Comparison of ENCODE assay signal across 24 mouse cellular contexts in the genomic region with DNA sequence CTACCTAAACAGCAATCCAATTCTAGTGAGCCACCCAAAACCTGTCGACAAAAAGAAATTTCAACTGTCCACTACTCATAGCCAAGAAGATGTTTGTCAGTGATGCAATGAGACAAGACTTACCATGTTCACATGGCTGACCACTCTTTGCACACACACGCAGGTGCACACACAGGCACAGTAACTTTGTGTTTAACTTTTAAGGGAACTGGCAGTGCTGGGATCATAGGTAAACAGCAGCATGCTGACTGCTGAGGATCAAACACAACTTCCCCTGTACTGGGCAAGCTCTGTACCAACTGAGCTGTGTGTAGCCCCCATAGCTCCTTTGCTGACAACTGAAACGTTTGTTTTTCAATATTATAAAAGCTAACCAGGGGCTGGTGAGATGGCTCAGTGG. TPM values are rescaled to one million over a fixed set of nuclear protein-coding genes. Genes with fewer than 3 reads are reported as not detected.
"Had no signal": no experiment of that assay in that cellular context is flagged by ENCODE, and none has a peak within 500 bp of the region (broad histone marks: within the 10 kb centered on the region; RNA-seq: fewer than 3 reads in every experiment).

No protein-coding gene starts in this region.

- H3K4me2 ChIP-seq: lung, embryonic 14.5 days; midbrain, embryonic 12.5 days; neural tube, embryonic 13.5 days; neural tube, embryonic 15.5 days had no signal

- DNase-seq: lung, embryonic 14.5 days; lung, postnatal 10 days; lung, postnatal 4 days; midbrain, embryonic 14.5 days; retina, postnatal 1 day; right cerebral cortex, adult 18-20 months; right cerebral cortex, postnatal 25 days; right cerebral cortex, postnatal 4 days; spleen, adult 18-20 months; thymus, adult 18-20 months; thymus, postnatal 14 days; thymus, postnatal 36 days had no signal

- H3K9ac ChIP-seq: lung, embryonic 14.5 days; midbrain, embryonic 12.5 days; neural tube, embryonic 13.5 days; neural tube, embryonic 15.5 days had no signal

- H3K27me3 ChIP-seq: midbrain, embryonic 12.5 days; neural tube, embryonic 13.5 days; neural tube, embryonic 15.5 days had no signal

- H3K9me3 ChIP-seq: midbrain, embryonic 10.5 days; midbrain, embryonic 12.5 days; neural tube, embryonic 13.5 days; neural tube, embryonic 15.5 days had no signal

- H3K4me1 ChIP-seq: midbrain, embryonic 10.5 days; midbrain, embryonic 12.5 days had no signal

- H3K27ac ChIP-seq: midbrain, embryonic 10.5 days; midbrain, embryonic 12.5 days; neural tube, embryonic 13.5 days; neural tube, embryonic 15.5 days had no signal

- ATAC-seq: midbrain, embryonic 16.5 days had no signal

- H3K36me3 ChIP-seq: midbrain, embryonic 12.5 days; neural tube, embryonic 13.5 days; neural tube, embryonic 15.5 days had no signal

- H3K4me3 ChIP-seq: midbrain, embryonic 10.5 days; midbrain, embryonic 12.5 days; myocyte; neural tube, embryonic 13.5 days; neural tube, embryonic 15.5 days had no signal

RNA-seq across cellular contexts. Expression of a gene that starts 32.1 kb away (rescaled TPM):
- total RNA-seq: megakaryocyte, adult 5-6 weeks had no signal
- polyA plus RNA-seq: lung, embryonic 14.5 days; lung, embryonic 16.5 days; midbrain, embryonic 12.5 days; midbrain, embryonic 14.5 days; myocyte; neural tube, embryonic 11.5 days; small intestine, adult 2 months; stomach, embryonic 14.5 days; stomach, embryonic 16.5 days had no signal
